Mouse (Mus musculus) bone marrow, adult 2 months (tissue): Measurements from ENCODE around the gene Vat1.

Source experiments
- CTCF ChIP-seq: fragments of 200-500 bp; IDR thresholded peaks from 2 replicates; pipeline ENCODE4 v1.5.1; 2011; ENCODE audit warnings: low read length, control low read depth; ENCODE audit not compliant: control insufficient read depth, insufficient read depth
- POLR2A ChIP-seq: fragments of 200-500 bp; IDR thresholded peaks from 2 replicates; pipeline ENCODE4 v1.6.1; 2011; ENCODE audit warnings: low read depth, mild to moderate bottlenecking, control low read depth, low read length, borderline replicate concordance; ENCODE audit not compliant: control insufficient read depth

- TF ChIP-seq POLR2A (no peak), CTCF (no peak)
These were observed 34.7 kb downstream of the Vat1 start for GRCm38 (mm10) chr11:101431327-101431726.
